Mouse (Mus musculus): Measurements from ENCODE around the gene Ccdc120. TPM values are rescaled to one million over a fixed set of nuclear protein-coding genes. Genes with fewer than 3 reads are reported as not detected.
"Not testable (repeated sequence)": the region's sequence is repeated elsewhere in the genome, so short reads cannot be mapped to it uniquely, and the experiment has no call there.

Ccdc120 gene
- total RNA-seq, 1 experiment from 2014 or later, result not detected

- not testable (repeated sequence) for ATAC-seq (replicated peaks; ENCODE audit: insufficient number of reproducible peaks, low FRiP score, low TSS enrichment, poor library complexity, severe bottlenecking)
Observed at GRCm38 (mm10) chrX:7716058-7716457, 34.6 kb downstream of the Ccdc120 start.

GRCm38 (mm10) chrX:7714135-7714899 lies 36.4 kb downstream of the Ccdc120 start, which contains the start of gene Wdr45:
Wdr45 (plus strand) TSS chrX:7714333.
- ATAC-seq (replicated peaks; ENCODE audit: insufficient number of reproducible peaks, low FRiP score, low TSS enrichment, poor library complexity, severe bottlenecking), result peak; percentile 99

GRCm38 (mm10) chrX:7713764-7714134 lies 37.0 kb downstream of the Ccdc120 start:
- ATAC-seq (replicated peaks; ENCODE audit: insufficient number of reproducible peaks, low FRiP score, low TSS enrichment, poor library complexity, severe bottlenecking), result not testable (repeated sequence)

GRCm38 (mm10) chrX:7696954-7697381 lies 53.7 kb downstream of the Ccdc120 start, which contains the start of gene Gpkow:
Gpkow (plus strand) TSS chrX:7697131.
- ATAC-seq (replicated peaks; ENCODE audit: insufficient number of reproducible peaks, low FRiP score, low TSS enrichment, poor library complexity, severe bottlenecking), result peak; percentile 99

- no peak for ATAC-seq (replicated peaks; ENCODE audit: insufficient number of reproducible peaks, low FRiP score, low TSS enrichment, poor library complexity, severe bottlenecking)
Observed at GRCm38 (mm10) chrX:7696520-7696919, 54.2 kb downstream of the Ccdc120 start.

- peak; percentile 62 for ATAC-seq (replicated peaks; ENCODE audit: insufficient number of reproducible peaks, low FRiP score, low TSS enrichment, poor library complexity, severe bottlenecking)
Observed at GRCm38 (mm10) chrX:7692862-7693261, 57.8 kb downstream of the Ccdc120 start.

GRCm38 (mm10) chrX:7690486-7690885 lies 60.2 kb downstream of the Ccdc120 start:
- ATAC-seq (replicated peaks; ENCODE audit: insufficient number of reproducible peaks, low FRiP score, low TSS enrichment, poor library complexity, severe bottlenecking), result no peak

- no peak for ATAC-seq (replicated peaks; ENCODE audit: insufficient number of reproducible peaks, low FRiP score, low TSS enrichment, poor library complexity, severe bottlenecking)
Observed at GRCm38 (mm10) chrX:7688321-7688720, 62.4 kb downstream of the Ccdc120 start.

Other genes with a start within 250 kb of the Ccdc120 start
- 0.68 TPM in 1 of 3 replicates, not detected in the others for gene Foxp3, start 177.3 kb downstream of the Ccdc120 start, total RNA-seq (2017)
- 0.85 to 3.4 TPM in 2 of 3 replicates, not detected in the other for gene Ppp1r3f, start 176.6 kb downstream of the Ccdc120 start, total RNA-seq (2017)
- 10.1 to 16.2 TPM (median 15.0 TPM) in 3 replicates for gene Ccdc22, start 145.4 kb downstream of the Ccdc120 start, total RNA-seq (2017)
- 0.10 TPM in 1 of 3 replicates, not detected in the others for gene Cacna1f, start 143.8 kb downstream of the Ccdc120 start, total RNA-seq (2017)
- 1.7 to 5.0 TPM in 2 of 3 replicates, not detected in the other for gene Syp, start 112.4 kb downstream of the Ccdc120 start, total RNA-seq (2017)
- gene Prickle3, start 93.6 kb downstream of the Ccdc120 start, total RNA-seq (2017), result 8.0 to 14.9 TPM (median 10.3 TPM) in 3 replicates
- gene Plp2, start 79.5 kb downstream of the Ccdc120 start, total RNA-seq (2017), result 38.4 to 68.2 TPM (median 39.7 TPM) in 3 replicates
- gene Magix, start 69.7 kb downstream of the Ccdc120 start, total RNA-seq (2017), result not detected in 3 replicates
- 46.2 to 57.8 TPM (median 57.1 TPM) in 3 replicates for gene Gpkow, start 53.8 kb downstream of the Ccdc120 start, total RNA-seq (2017)
- gene Wdr45, start 36.6 kb downstream of the Ccdc120 start, total RNA-seq (2017), result 27.2 to 41.6 TPM (median 36.4 TPM) in 3 replicates
- gene Gm45208, start 28.7 kb downstream of the Ccdc120 start, total RNA-seq (2017), result 0.75 TPM in 1 of 3 replicates, not detected in the others
- 6.3 to 9.0 TPM (median 6.8 TPM) in 3 replicates for gene Praf2, start 22.5 kb downstream of the Ccdc120 start, total RNA-seq (2017)
- gene Tfe3, start 11.7 kb upstream of the Ccdc120 start, total RNA-seq (2017), result 14.5 to 27.8 TPM (median 20.8 TPM) in 3 replicates
- 67.2 to 156 TPM (median 123 TPM) in 3 replicates for gene Gripap1, start 38.9 kb upstream of the Ccdc120 start, total RNA-seq (2017)
- 1.3 TPM in 1 of 3 replicates, not detected in the others for gene Kcnd1, start 71.4 kb upstream of the Ccdc120 start, total RNA-seq (2017)
- 79.5 to 120 TPM (median 107 TPM) in 3 replicates for gene Otud5, start 90.5 kb upstream of the Ccdc120 start, total RNA-seq (2017)
- 3.0 to 9.9 TPM (median 3.6 TPM) in 3 replicates for gene Pim2, start 127.4 kb upstream of the Ccdc120 start, total RNA-seq (2017)
- 7.9 to 18.1 TPM (median 15.9 TPM) in 3 replicates for gene Slc35a2, start 133.1 kb upstream of the Ccdc120 start, total RNA-seq (2017)
- 119 to 165 TPM (median 164 TPM) in 3 replicates for gene Pqbp1, start 148.4 kb upstream of the Ccdc120 start, total RNA-seq (2017)
- gene Timm17b, start 148.5 kb upstream of the Ccdc120 start, total RNA-seq (2017), result 12.0 to 33.0 TPM (median 21.2 TPM) in 3 replicates
- gene Gm10491, start 156.9 kb upstream of the Ccdc120 start, total RNA-seq (2017), result not detected in 3 replicates
- not detected in 3 replicates for gene Gm10490, start 158.6 kb upstream of the Ccdc120 start, total RNA-seq (2017)
- not detected in 3 replicates for gene Pcsk1n, start 168.9 kb upstream of the Ccdc120 start, total RNA-seq (2017)
- not detected in 3 replicates for gene Eras, start 177.7 kb upstream of the Ccdc120 start, total RNA-seq (2017)
- gene Hdac6, start 197.0 kb upstream of the Ccdc120 start, total RNA-seq (2017), result 3.3 to 4.6 TPM (median 4.1 TPM) in 3 replicates
- 1.4 to 17.9 TPM (median 3.3 TPM) in 3 replicates for gene Gata1, start 227.2 kb upstream of the Ccdc120 start, total RNA-seq (2017)

All from monocyte, adult 5-6 weeks (primary cell).